Comparison of ENCODE assay signal across 7 mouse cellular contexts in genomic region chr8:20027956-20028355, GRCm38 (mm10).
DNase-seq lines count a peak whose midpoint lies in the region.

No protein-coding gene starts in this region.

- peak; percentile 7 for DNase-seq in adrenal gland, postnatal 14 days
- DNase-seq in gastrocnemius, adult 8-10 months (ENCODE audit: low spot score in 2 of 2) = peak; percentile 42 to 51
- peak; percentile 28 to 38 for DNase-seq in gastrocnemius, postnatal 4 days (ENCODE audit: low spot score in 2 of 2)
- peak; percentile 24 for DNase-seq in kidney, postnatal 10 days
- peak; percentile 21 to 28 for DNase-seq in left cerebral cortex, adult 18-20 months (ENCODE audit: low spot score in 2 of 2)
- peak; percentile 39 to 75 for DNase-seq in spleen, postnatal 4 days (ENCODE audit: low spot score in 2 of 2)
- DNase-seq in urinary bladder, postnatal 10 days (ENCODE audit: low spot score) = peak; percentile 58

Comparison
In these comparisons a context has a peak if more than half of its experiments do, and no peak if none do; other contexts are left out.
1. Peak in every context shown above with its lines: DNase-seq.
2. DNase-seq: peak in every context shown above with its lines; median percentile 58 in urinary bladder, postnatal 10 days; 57 in spleen, postnatal 4 days; 46 in gastrocnemius, adult 8-10 months; 33 in gastrocnemius, postnatal 4 days; 24 in left cerebral cortex, adult 18-20 months; 24 in kidney, postnatal 10 days; 7 in adrenal gland, postnatal 14 days.